Mouse (Mus musculus) right cerebral cortex, adult 18-20 months (tissue): ENCODE measurements around the gene Gast.

Experiments used
- DNase-seq: peaks from one replicate; pipeline ENCODE4 v3.0.0; 2022; ENCODE audit warnings: mixed read lengths

Gene Gast

GRCm38 (mm10) chr11:100362209-100362978 lies 28.2 kb downstream of the Gast start:
- peak; percentile 71 for DNase-seq

DNA sequence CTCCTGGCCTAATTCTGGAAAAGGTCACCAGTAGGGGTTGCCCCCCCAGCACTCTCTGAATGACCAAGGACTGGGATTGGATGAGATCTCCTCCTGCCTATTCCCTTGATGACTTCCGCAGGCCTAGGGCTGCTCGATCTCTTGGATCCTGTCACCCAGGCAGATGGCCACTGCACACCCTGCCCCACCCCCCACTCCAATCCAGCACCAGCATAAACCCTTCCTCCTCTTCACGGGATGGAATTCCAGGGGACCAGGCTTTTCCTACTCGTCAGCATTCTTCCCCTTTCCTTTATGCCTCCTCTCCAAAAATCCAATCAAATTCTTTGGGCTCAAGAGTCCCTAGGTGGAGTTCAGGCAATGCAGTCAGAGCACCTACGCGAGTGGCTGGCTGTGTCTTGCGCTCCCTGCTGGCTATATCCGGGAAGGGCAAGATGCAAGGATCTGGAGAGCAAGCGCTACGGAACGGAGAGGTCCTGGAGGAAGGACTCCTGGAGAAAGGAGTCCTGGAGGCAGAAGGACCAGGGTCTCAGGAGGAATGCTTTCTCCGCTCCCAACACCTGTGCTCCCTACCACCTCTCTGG lies 28.9 kb downstream of the Gast start:
- DNase-seq = peak; percentile 74

DNA sequence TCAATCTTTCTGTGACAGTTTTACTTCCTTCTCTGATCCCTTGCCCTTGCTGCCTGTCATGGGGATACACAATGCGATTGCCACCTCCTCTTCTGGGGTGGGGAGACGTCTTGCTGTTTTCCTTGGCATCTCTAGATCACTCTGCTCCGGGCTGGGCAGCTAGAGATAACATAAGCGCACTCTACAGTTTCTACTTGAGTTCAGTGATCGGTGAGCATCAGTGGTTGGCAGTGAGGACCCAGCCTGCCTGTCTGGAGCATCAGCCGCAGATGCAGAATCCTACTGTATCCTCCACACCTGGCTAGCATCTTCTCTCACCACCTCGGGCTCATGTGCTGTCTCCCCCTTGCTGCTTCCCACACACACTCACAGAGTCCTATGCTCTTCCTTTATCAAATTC lies 34.9 kb downstream of the Gast start:
- DNase-seq = no peak

DNA sequence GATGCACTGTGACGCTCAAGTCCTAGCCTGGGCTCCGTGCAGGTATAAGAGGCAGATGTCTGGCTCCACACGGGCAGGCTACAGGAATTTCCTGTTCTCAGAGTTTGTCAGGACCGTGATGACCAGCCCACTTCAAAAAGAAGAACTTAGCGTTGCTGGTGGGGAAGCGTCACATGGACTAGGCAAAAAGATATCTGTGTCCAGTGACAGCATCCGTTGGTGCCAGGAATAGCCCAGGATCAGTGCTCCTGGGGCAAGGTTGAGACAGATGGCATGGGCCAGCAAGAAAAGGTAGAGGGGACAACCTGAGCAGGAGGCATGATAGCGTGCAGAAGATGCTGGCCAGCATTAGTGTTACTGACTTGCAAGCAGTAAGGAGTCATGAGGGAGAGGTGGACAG lies 35.6 kb downstream of the Gast start:
- no peak for DNase-seq

GRCm38 (mm10) chr11:100371981-100372558 lies 37.9 kb downstream of the Gast start:
- DNase-seq = no peak

DNA sequence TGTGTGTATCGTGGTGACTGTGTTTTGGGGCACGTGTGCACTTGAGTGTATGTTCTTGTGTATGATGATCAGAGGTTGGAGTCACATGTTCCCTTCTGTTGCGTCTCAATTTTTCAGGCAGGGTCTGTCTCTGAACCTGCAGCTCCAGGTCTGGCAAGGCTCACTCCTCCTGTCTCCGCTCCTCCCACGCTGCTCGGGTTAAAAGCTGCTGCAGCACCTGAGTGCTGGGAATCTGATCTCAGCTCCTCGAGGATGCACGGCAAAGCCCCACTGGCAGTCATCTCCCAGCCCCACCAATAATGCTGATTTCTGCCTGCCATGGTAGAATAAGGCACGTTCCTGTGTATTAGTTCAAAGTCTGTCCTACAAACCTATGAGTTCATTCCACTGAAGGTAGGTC lies 40.9 kb downstream of the Gast start:
- DNase-seq = no peak

DNA sequence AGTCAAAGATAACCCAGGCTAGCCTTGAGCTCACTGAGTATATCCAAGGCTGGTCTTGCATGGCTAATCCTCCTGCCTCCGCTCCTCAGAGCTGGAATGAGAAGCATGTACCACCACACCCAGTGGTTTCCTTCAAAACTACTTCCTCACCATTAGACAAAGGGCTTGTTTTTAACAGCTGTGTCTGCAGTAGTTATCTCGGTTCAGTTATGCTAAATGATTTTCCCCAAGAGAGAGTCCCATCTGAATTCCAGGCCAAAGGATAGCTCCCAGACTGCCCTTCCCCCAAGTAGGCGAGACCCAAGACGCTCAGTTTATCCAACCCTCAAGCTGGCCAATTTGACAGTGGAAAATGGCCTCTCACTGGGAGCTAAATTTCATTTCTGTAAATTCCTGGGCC lies 41.8 kb downstream of the Gast start:
- DNase-seq = no peak

GRCm38 (mm10) chr11:100376746-100377389 lies 42.7 kb downstream of the Gast start:
- DNase-seq = no peak

GRCm38 (mm10) chr11:100377989-100378388 lies 43.8 kb downstream of the Gast start:
- no peak for DNase-seq

DNA sequence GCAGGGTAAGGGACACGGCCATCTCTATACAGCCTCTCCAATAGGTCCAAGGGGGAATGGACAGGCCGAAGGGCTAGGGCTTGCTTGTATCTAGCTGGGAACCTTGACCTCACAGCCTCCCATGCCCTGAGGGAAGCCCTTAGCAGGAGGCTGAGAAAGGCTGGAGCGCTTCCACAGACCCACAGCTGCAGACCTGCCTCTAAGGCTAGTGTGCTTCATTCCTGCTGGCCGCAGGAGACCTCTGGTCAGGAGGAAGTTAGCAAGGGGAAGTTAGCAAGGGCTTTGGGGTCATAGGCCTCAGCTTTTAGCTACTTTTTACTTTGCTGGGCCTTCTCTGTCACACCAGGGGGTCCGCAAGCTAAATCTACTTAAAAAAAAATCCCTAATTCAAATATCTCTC lies 44.2 kb downstream of the Gast start:
- no peak for DNase-seq

- no peak for DNase-seq
These were observed 45.1 kb downstream of the Gast start for GRCm38 (mm10) chr11:100379311-100379710.

DNA sequence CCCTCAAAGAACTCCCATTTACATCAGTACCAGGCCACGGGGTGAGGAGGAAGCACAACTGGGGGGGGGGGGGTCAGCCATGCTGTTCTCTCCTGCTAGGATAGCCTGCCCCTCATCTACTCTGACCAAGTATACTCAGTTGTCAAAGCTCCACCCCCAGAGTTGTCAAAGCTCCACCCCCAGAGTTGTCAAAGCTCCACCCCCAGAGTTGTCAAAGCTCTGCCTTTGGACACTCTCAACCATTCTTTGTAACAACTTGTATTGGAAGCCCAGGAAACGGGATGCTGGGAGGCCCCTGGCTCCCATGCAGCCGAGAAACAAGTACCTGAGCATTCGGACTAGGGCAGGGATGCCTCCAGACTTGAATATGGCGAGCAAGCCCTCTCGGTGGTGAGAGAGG lies 48.5 kb downstream of the Gast start:
- DNase-seq = no peak

- no peak for DNase-seq
These were observed 50.8 kb downstream of the Gast start for GRCm38 (mm10) chr11:100385016-100385415.

DNA sequence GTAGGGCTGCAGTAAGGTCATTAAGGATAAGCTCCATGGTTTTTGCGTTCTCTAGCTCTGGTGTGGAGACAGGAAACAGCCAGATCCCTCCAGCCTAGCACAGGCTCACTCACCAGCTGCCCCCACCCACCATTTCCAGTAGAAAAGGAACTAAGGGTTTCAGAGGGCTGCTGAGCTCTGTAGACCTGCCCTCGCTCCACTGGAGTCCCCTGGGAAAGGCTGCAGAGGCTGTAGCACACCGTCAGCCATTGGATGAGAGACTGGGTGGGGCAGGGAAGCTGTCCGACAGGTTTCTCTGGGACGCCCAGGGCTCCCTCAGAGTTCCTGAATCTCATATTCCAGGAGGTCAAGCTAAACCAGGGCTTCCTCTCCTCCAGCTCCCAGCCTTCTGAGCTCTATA lies 52.4 kb downstream of the Gast start:
- DNase-seq = no peak
